Mouse (Mus musculus): ENCODE measurements around the gene Magi2. TPM values are rescaled to one million over a fixed set of nuclear protein-coding genes. Genes with fewer than 3 reads are reported as not detected.

Magi2 gene
- total RNA-seq, 2 experiments from 2014 or later, result 6.6 TPM

- no peak for DNase-seq (ENCODE audit: low spot score in 2 of 2)
Observed at GRCm38 (mm10) chr5:20637300-20637989, 1410.6 kb downstream of the Magi2 start.

GRCm38 (mm10) chr5:20642196-20642595 lies 1415.4 kb downstream of the Magi2 start:
- no peak for DNase-seq (ENCODE audit: low spot score in 2 of 2)

- no peak for DNase-seq (ENCODE audit: low spot score in 2 of 2)
Observed at GRCm38 (mm10) chr5:20643741-20644140, 1416.9 kb downstream of the Magi2 start.

- DNase-seq (ENCODE audit: low spot score in 2 of 2), result no peak
Observed at GRCm38 (mm10) chr5:20646947-20647346, 1420.1 kb downstream of the Magi2 start.

- no peak for DNase-seq (ENCODE audit: low spot score in 2 of 2)
Observed at GRCm38 (mm10) chr5:20653425-20654185, 1426.8 kb downstream of the Magi2 start.

GRCm38 (mm10) chr5:20654766-20655472 lies 1428.1 kb downstream of the Magi2 start:
- no peak for DNase-seq (ENCODE audit: low spot score in 2 of 2)

GRCm38 (mm10) chr5:20657056-20657455 lies 1430.2 kb downstream of the Magi2 start:
- no peak for DNase-seq (ENCODE audit: low spot score in 2 of 2)

- no peak for DNase-seq (ENCODE audit: low spot score in 2 of 2)
Observed at GRCm38 (mm10) chr5:20667601-20668000, 1440.8 kb downstream of the Magi2 start.

GRCm38 (mm10) chr5:20668736-20669355 lies 1442.0 kb downstream of the Magi2 start:
- DNase-seq (ENCODE audit: low spot score in 2 of 2), result no peak

- DNase-seq (ENCODE audit: low spot score in 2 of 2), result no peak
Observed at GRCm38 (mm10) chr5:20669456-20669855, 1442.6 kb downstream of the Magi2 start.

GRCm38 (mm10) chr5:20671826-20672225 lies 1445.0 kb downstream of the Magi2 start:
- no peak for DNase-seq (ENCODE audit: low spot score in 2 of 2)

GRCm38 (mm10) chr5:20674523-20674922 lies 1447.7 kb downstream of the Magi2 start:
- no peak for DNase-seq (ENCODE audit: low spot score in 2 of 2)

- DNase-seq (ENCODE audit: low spot score in 2 of 2), result no peak
Observed at GRCm38 (mm10) chr5:20675163-20675665, 1448.4 kb downstream of the Magi2 start.

GRCm38 (mm10) chr5:20676193-20676871 lies 1449.5 kb downstream of the Magi2 start:
- DNase-seq (ENCODE audit: low spot score in 2 of 2), result no peak

GRCm38 (mm10) chr5:20677246-20677645 lies 1450.4 kb downstream of the Magi2 start:
- no peak for DNase-seq (ENCODE audit: low spot score in 2 of 2)

GRCm38 (mm10) chr5:20678573-20678972 lies 1451.7 kb downstream of the Magi2 start:
- DNase-seq (ENCODE audit: low spot score in 2 of 2), result no peak

GRCm38 (mm10) chr5:20679920-20680319 lies 1453.1 kb downstream of the Magi2 start:
- DNase-seq (ENCODE audit: low spot score in 2 of 2), result no peak

- no peak for DNase-seq (ENCODE audit: low spot score in 2 of 2)
Observed at GRCm38 (mm10) chr5:20680833-20681530, 1454.1 kb downstream of the Magi2 start.

GRCm38 (mm10) chr5:20681660-20682059 lies 1454.8 kb downstream of the Magi2 start:
- no peak for DNase-seq (ENCODE audit: low spot score in 2 of 2)

GRCm38 (mm10) chr5:20682208-20682607 lies 1455.4 kb downstream of the Magi2 start:
- DNase-seq (ENCODE audit: low spot score in 2 of 2), result no peak

Measured in gastrocnemius, postnatal 4 days (tissue).